Mouse (Mus musculus) T-cell, adult 66 days (primary cell): ENCODE measurements around the gene Lancl2. TPM values are rescaled to one million over a fixed set of nuclear protein-coding genes. Genes with fewer than 3 reads are reported as not detected.

ENCODE experiments used
- total RNA-seq, 2 experiments: library from RNA; stranded (reverse); gene quantifications; 3 replicates in 1 of 2; 4 replicates in 1 of 2; pipeline ENCODE4 v1.2.4; 2023

The Lancl2 gene
- total RNA-seq, result 1 to 10 TPM; 2.9 to 3.9 TPM

GRCm38 (mm10) chr6:57702376-57702742 is at the start of gene Lancl2:
Gene Lancl2, plus strand, starts transcription at chr6:57702540.

GRCm38 (mm10) chr6:57691467-57692261 is 10.7 kb upstream of the Lancl2 start, which contains the start of gene Pyurf:
Gene Pyurf, minus strand, starts transcription at chr6:57692078.

Other genes with a start within 250 kb of the Lancl2 start
- 10 to 100 TPM; 24.2 to 38.2 TPM for gene Ppm1k, start 167.1 kb upstream of the Lancl2 start, total RNA-seq
- 10 to 100 TPM; 39.0 to 53.0 TPM for gene Herc6, start 121.5 kb upstream of the Lancl2 start, total RNA-seq
- 1 to 10 TPM; 2.4 to 4.1 TPM for gene Pyurf, start 10.5 kb upstream of the Lancl2 start, total RNA-seq
- gene Vopp1, start 122.6 kb downstream of the Lancl2 start, total RNA-seq, result 10 to 100 TPM; 53.3 to 54.4 TPM
- gene Vmn1r21, start 147.8 kb downstream of the Lancl2 start, total RNA-seq, result not detected
- gene Vmn1r22, start 205.5 kb downstream of the Lancl2 start, total RNA-seq, result not detected
- not detected for gene Vmn1r23, start 224.3 kb downstream of the Lancl2 start, total RNA-seq